Mouse (Mus musculus): ENCODE measurements around the gene Rdh12. TPM values are rescaled to one million over a fixed set of nuclear protein-coding genes. Genes with fewer than 3 reads are reported as not detected.

The Rdh12 gene
- polyA plus RNA-seq (2015; fragmentation: Nextera tagmentation; extraction: Ambion mirVana) = 6.3 and 7.1 TPM in 2 replicates

GRCm38 (mm10) chr12:79208703-79209464 lies at the start of gene Rdh12:
TSS of gene Rdh12 (plus strand) at chr12:79208914.

GRCm38 (mm10) chr12:79172019-79172941 lies 36.4 kb upstream of the Rdh12 start, which contains the start of gene Vti1b:
TSS of gene Vti1b (minus strand) at chr12:79172667.

DNA sequence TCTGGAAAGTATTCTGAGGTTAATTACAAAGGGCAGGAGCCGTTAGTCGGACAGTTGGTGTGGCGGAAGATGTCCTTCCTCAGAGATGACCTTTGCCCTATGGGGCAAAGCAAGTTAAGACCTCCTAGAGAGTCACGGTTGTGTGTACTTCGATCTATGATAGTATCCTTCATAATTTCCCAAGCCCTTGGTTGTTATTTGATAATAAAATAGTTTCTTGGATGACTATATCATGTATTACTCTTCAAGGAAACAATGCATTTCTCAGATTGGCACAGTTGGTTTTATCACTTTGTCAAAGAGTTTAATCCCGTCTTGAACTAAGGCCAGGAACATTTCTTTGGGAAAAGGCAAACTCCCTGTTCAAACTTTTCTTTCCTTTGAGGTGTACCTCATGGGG lies 16.5 kb upstream of the Rdh12 start, which contains the start of gene Rdh11:
TSS of gene Rdh11 (minus strand) at position 101 of the 400 bp plus-strand sequence.

Other genes with a start within 250 kb of the Rdh12 start
- 6.0 and 8.1 TPM in 2 replicates for gene Tmem229b, start 201.3 kb upstream of the Rdh12 start, polyA plus RNA-seq (2015; fragmentation: Nextera tagmentation; extraction: Ambion mirVana)
- 0.16 and 0.43 TPM in 2 replicates for gene Plekhh1, start 179.8 kb upstream of the Rdh12 start, polyA plus RNA-seq (2015; fragmentation: Nextera tagmentation; extraction: Ambion mirVana)
- 7.8 and 10.9 TPM in 2 replicates for gene Pigh, start 119.3 kb upstream of the Rdh12 start, polyA plus RNA-seq (2015; fragmentation: Nextera tagmentation; extraction: Ambion mirVana)
- 3.5 and 4.5 TPM in 2 replicates for gene Arg2, start 78.1 kb upstream of the Rdh12 start, polyA plus RNA-seq (2015; fragmentation: Nextera tagmentation; extraction: Ambion mirVana)
- gene Vti1b, start 36.2 kb upstream of the Rdh12 start, polyA plus RNA-seq (2015; fragmentation: Nextera tagmentation; extraction: Ambion mirVana) = 56.2 and 61.7 TPM in 2 replicates
- gene Rdh11, start 16.6 kb upstream of the Rdh12 start, polyA plus RNA-seq (2015; fragmentation: Nextera tagmentation; extraction: Ambion mirVana) = 9.1 and 9.3 TPM in 2 replicates
- gene Zfyve26, start 87.4 kb downstream of the Rdh12 start, polyA plus RNA-seq (2015; fragmentation: Nextera tagmentation; extraction: Ambion mirVana) = 10.0 and 10.9 TPM in 2 replicates
- 5.0 and 5.5 TPM in 2 replicates for gene Rad51b, start 88.4 kb downstream of the Rdh12 start, polyA plus RNA-seq (2015; fragmentation: Nextera tagmentation; extraction: Ambion mirVana)

All from spleen, postnatal 0 days (tissue).